Mouse (Mus musculus) G1E (cell line): Measurements from ENCODE around the gene Cabp2. TPM values are rescaled to one million over a fixed set of nuclear protein-coding genes. Genes with fewer than 3 reads are reported as not detected.

Source experiments
- ATAC-seq: 2 replicates; pipeline ENCODE4 v1.8.0; 2016; ENCODE audit warnings: mild to moderate bottlenecking; ENCODE audit not compliant: insufficient number of reproducible peaks, poor library complexity, low FRiP score, severe bottlenecking; ENCODE audit errors: extremely low read depth
- DNase-seq: peaks from one replicate; pipeline ENCODE4 v3.0.0; 2012; ENCODE audit warnings: low spot score
- H3K27me3 ChIP-seq: 2 replicates; pipeline ENCODE4 v1.6.1; 2012; ENCODE audit warnings: mild to moderate bottlenecking, low read length, inconsistent platforms; ENCODE audit not compliant: insufficient read depth
- H3K36me3 ChIP-seq: replicated peaks from 2 replicates; pipeline ENCODE3; 2012; ENCODE audit warnings: mild to moderate bottlenecking, inconsistent platforms
- H3K4me1 ChIP-seq: 2 replicates; pipeline ENCODE4 v1.6.1; 2012; ENCODE audit warnings: low read depth, low read length, inconsistent platforms, mixed read lengths; ENCODE audit not compliant: insufficient read depth
- H3K4me3 ChIP-seq: 2 replicates; pipeline ENCODE4 v1.5.1; 2012; ENCODE audit warnings: low read depth, mild to moderate bottlenecking, inconsistent platforms, low read length, moderate library complexity, mixed read lengths
- H3K9me3 ChIP-seq: replicated peaks from 2 replicates; pipeline ENCODE4 v1.6.1; 2012; ENCODE audit warnings: inconsistent platforms
- CTCF ChIP-seq: IDR thresholded peaks from 2 replicates; pipeline ENCODE4 v1.5.1; 2012; ENCODE audit warnings: low read depth, low read length, inconsistent platforms, mixed read lengths
- GATA1 ChIP-seq: IDR thresholded peaks from 2 replicates; pipeline ENCODE4 v1.6.1; 2012; ENCODE audit warnings: borderline replicate concordance, low read length, inconsistent platforms, mixed read lengths
- GATA2 ChIP-seq: IDR thresholded peaks from 2 replicates; pipeline ENCODE4 v1.6.1; 2012; ENCODE audit warnings: low read depth, low read length, inconsistent platforms, borderline replicate concordance
- POLR2AphosphoS5 ChIP-seq: IDR thresholded peaks from 2 replicates; pipeline ENCODE4 v1.6.1; 2012; ENCODE audit warnings: low read depth, low read length, inconsistent platforms; ENCODE audit not compliant: insufficient replicate concordance
- TAL1 ChIP-seq: conservative IDR thresholded peaks from 2 replicates; pipeline ENCODE4 v1.6.1; 2012; ENCODE audit warnings: low read depth, low read length, inconsistent platforms, mixed read lengths
- polyA plus RNA-seq: library from polyadenylated mRNA; stranded (reverse); fragments of >175 nt; gene quantifications from 2 replicates; pipeline ENCODE4 v1.2.3, GENCODE M21; 2012
- total RNA-seq, 2 experiments: library from RNA; stranded (forward) in 1 of 2; stranded (reverse) in 1 of 2; fragments of 200-1000 nt in 1 of 2; fragments of >200 nt in 1 of 2; fragmentation: Nextera tagmentation in 1 of 2; gene quantifications; 2 replicates each; pipeline ENCODE4 v1.2.3; 2014 to 2017

The Cabp2 gene
- total and polyA plus RNA-seq, 3 experiments = not detected

DNA sequence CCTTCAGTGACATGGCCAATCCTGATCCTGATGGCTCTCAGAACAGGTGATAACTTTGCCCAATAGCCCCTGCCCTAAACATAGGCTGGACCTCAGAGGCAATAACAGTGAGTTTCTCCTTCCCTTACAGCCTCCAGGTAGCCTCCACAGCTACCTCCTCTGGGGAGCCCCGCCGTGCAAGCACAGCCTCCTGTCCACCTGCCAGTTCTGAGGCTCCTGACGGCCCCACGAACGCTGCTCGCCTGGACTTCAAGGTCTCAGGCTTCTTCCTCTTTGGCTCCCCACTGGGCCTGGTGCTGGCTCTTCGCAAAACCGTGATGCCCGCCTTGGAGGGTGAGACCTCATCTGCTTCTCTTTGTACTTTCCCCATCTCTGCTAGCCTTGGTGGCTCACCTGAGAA, 27.2 kb downstream of the Cabp2 start:
- H3K4me1 ChIP-seq = peaks cover 17% of the 10 kb centered on the region
- H3K27me3 ChIP-seq = no peaks in the 10 kb centered on the region
- ATAC-seq = no peak
- no peak for DNase-seq
- no peak overlapping the region for H3K4me3 ChIP-seq
- peaks cover 95% of the 10 kb centered on the region for H3K36me3 ChIP-seq
- no peaks in the 10 kb centered on the region for H3K9me3 ChIP-seq
- no peak for TF ChIP-seq POLR2AphosphoS5
- no peak for TF ChIP-seq GATA1
- TF ChIP-seq TAL1 = no peak
- no peak for TF ChIP-seq GATA2
- no peak for TF ChIP-seq CTCF

DNA sequence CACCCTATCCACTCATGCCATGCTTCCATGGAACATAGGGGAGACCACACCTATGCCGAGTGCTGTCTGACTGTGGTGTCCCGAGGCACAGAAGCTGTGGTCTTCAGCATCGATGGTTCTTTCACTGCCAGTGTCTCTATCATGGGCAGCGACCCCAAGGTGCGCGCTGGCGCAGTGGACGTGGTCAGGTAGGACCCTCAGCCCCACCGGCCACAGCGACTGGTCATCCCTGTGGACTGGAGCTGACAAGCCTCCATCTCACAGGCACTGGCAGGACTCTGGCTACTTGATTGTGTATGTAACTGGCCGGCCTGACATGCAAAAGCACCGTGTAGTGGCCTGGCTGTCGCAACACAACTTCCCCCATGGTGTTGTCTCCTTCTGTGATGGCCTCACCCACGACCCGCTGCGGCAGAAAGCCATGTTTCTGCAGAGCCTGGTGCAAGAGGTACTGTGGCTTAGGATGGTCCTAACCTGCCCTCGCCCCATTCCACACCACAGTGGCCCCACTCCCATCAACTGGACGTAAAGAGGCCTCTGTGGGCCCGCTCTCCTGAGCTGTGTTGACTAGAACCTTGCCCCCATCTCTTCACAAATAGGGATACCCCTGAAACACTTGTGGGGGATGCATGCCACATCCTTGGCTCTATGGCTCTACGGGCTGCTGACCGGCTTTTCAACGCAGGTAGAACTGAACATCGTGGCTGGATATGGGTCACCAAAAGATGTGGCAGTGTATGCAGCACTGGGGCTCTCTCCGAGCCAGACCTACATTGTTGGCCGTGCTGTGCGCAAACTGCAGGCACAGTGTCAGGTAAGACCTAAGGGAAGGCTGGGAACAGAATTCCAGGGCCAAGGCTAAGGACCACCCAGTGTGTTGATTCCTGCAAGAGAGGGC, 30.9 kb downstream of the Cabp2 start:
- TF ChIP-seq GATA1 (no peak), POLR2AphosphoS5 (no peak), GATA2 (no peak), TAL1 (no peak), CTCF (no peak)
- no peak for ATAC-seq
- Histone ChIP-seq H3K27me3 (no peaks in the 10 kb centered on the region), H3K9me3 (no peaks in the 10 kb centered on the region), H3K36me3 (peaks cover 99% of the 10 kb centered on the region), H3K4me3 (no peak overlapping the region), H3K4me1 (peaks cover 35% of the 10 kb centered on the region)
- no peak for DNase-seq

DNA sequence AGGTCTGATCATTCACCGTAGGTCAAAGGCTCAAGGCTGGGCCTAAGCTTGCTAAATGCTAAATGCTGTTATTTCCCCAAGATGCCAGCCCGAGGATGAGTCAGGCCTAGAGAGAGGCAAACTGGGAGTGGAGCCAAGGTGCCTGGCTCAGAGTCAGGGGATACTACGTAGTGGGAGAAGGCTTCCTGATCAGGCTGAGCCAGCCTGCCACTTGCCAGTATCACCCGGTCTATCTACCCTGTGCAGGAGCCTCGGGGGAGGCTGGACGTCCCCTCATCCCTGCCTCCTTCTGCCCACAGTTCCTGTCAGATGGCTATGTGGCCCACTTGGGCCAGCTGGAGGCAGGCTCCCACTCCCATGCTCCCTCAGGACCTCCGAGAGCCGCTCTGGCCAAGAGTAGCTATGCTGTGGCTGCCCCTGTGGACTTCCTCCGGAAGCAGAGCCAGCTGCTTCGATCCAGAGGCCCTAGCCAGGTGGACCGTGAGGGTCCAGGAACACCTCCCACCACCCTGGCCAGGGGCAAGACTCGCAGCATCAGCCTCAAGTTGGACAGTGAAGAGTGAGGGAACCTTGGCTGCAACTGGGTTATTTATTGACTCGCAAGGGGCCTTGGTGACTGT, 31.9 kb downstream of the Cabp2 start:
- ATAC-seq (0 out of 2 replicates have a peak, but pooled peaks have one; percentile 4), DNase-seq (peak; percentile 73)
- TF ChIP-seq GATA1 (no peak), GATA2 (no peak), POLR2AphosphoS5 (no peak), CTCF (no peak), TAL1 (peak; percentile 20; the same call in 1 of the 2 replicates)
- H3K9me3 ChIP-seq = no peaks in the 10 kb centered on the region
- H3K27me3 ChIP-seq = no peaks in the 10 kb centered on the region
- peak overlapping the region; percentile 28; the same call in 1 of the 2 replicates for H3K4me3 ChIP-seq
- H3K36me3 ChIP-seq = peaks cover 99% of the 10 kb centered on the region
- H3K4me1 ChIP-seq = peaks cover 39% of the 10 kb centered on the region

GRCm38 (mm10) chr19:4113806-4114230, 32.4 kb downstream of the Cabp2 start:
- DNase-seq (peak; percentile 45), ATAC-seq (peak; percentile 40; the same call in 1 of the 2 replicates)
- Histone ChIP-seq H3K4me1 (peaks cover 39% of the 10 kb centered on the region), H3K4me3 (peak overlapping the region; percentile 28; the same call in 1 of the 2 replicates), H3K36me3 (peaks cover 98% of the 10 kb centered on the region), H3K9me3 (no peaks in the 10 kb centered on the region), H3K27me3 (no peaks in the 10 kb centered on the region)
- no peak for TF ChIP-seq GATA2
- TF ChIP-seq POLR2AphosphoS5 = no peak
- TF ChIP-seq CTCF = no peak
- no peak for TF ChIP-seq TAL1
- TF ChIP-seq GATA1 = no peak

DNA sequence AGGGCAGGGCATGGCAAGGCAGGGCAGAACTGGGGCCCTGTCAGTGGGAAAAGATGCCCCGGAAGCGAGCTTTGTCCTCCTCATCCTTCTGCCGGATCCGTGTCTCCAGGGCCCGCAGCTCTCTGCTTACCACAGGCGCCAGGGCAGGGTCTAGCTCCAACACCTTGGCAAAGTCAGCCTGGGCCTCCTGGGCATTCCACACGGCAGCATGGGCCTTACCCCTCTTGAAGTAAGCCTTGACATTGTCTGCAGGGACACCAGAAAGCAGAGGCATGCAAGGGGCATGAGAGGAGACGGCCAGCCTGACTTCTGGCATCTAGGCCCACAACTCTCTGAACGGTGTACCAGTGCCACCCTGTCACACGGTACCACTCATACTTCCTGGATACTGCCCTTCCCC, 33.2 kb downstream of the Cabp2 start:
- peaks cover 94% of the 10 kb centered on the region for H3K36me3 ChIP-seq
- no peak for ATAC-seq

DNA sequence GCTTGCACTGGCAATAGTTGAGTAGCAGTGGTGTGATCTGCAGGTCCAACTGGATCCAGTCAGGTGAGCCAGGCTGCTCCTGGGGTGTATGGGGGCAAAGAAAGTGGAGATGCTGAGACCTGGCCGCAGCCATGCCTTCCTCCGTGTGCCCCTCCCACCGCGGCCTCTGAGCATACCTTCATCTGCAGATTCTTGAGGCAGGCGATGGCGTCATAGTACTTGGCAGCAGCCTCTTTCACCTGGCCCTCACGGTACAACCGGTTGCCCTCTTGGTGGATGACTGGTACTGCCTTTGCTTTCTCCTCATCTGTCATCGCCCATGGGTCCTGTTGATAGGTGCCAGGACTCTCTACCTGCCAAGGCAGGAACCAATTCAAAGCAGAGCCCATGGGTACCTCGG, 33.8 kb downstream of the Cabp2 start:
- Histone ChIP-seq H3K9me3 (no peaks in the 10 kb centered on the region), H3K4me3 (peak overlapping the region; percentile 17; the same call in 1 of the 2 replicates), H3K36me3 (peaks cover 88% of the 10 kb centered on the region), H3K27me3 (no peaks in the 10 kb centered on the region), H3K4me1 (peaks cover 49% of the 10 kb centered on the region)
- DNase-seq (no peak), ATAC-seq (no peak)
- TF ChIP-seq GATA1 (no peak), TAL1 (no peak)

More for the DNA sequence above, 33.2 kb downstream of the Cabp2 start:
- Histone ChIP-seq H3K4me1 (peaks cover 43% of the 10 kb centered on the region), H3K9me3 (no peaks in the 10 kb centered on the region), H3K4me3 (no peak overlapping the region; the same call in 1 of the 2 replicates), H3K27me3 (no peaks in the 10 kb centered on the region)
- no peak for DNase-seq
- TF ChIP-seq GATA2 = no peak
